Mouse (Mus musculus): Measurements from ENCODE around the gene Gm4303. TPM values are rescaled to one million over a fixed set of nuclear protein-coding genes. Genes with fewer than 3 reads are reported as not detected.

Gm4303 gene
- polyA plus RNA-seq, 1 experiment from 2014 or later: not detected

Other genes with a start within 250 kb of the Gm4303 start
- gene Gm4301, start 10.3 kb upstream of the Gm4303 start, polyA plus RNA-seq (2015; fragmentation: Nextera tagmentation; extraction: Ambion mirVana): not detected in 2 replicates
- gene Gm4302, start 5.1 kb upstream of the Gm4303 start, polyA plus RNA-seq (2015; fragmentation: Nextera tagmentation; extraction: Ambion mirVana): not detected in 2 replicates
- not detected in 2 replicates for gene Gm4305, start 5.1 kb downstream of the Gm4303 start, polyA plus RNA-seq (2015; fragmentation: Nextera tagmentation; extraction: Ambion mirVana)
- gene Gm4307, start 15.4 kb downstream of the Gm4303 start, polyA plus RNA-seq (2015; fragmentation: Nextera tagmentation; extraction: Ambion mirVana): not detected in 2 replicates
- not detected in 2 replicates for gene Gm4312, start 36.6 kb downstream of the Gm4303 start, polyA plus RNA-seq (2015; fragmentation: Nextera tagmentation; extraction: Ambion mirVana)
- gene Tmtc3, start 141.4 kb downstream of the Gm4303 start, polyA plus RNA-seq (2015; fragmentation: Nextera tagmentation; extraction: Ambion mirVana): 7.6 TPM in 2 replicates
- 2.0 and 2.1 TPM in 2 replicates for gene Cep290, start 141.6 kb downstream of the Gm4303 start, polyA plus RNA-seq (2015; fragmentation: Nextera tagmentation; extraction: Ambion mirVana)
- gene 4930430F08Rik, start 244.5 kb downstream of the Gm4303 start, polyA plus RNA-seq (2015; fragmentation: Nextera tagmentation; extraction: Ambion mirVana): 5.8 and 6.6 TPM in 2 replicates
- gene 1700017N19Rik, start 244.5 kb downstream of the Gm4303 start, polyA plus RNA-seq (2015; fragmentation: Nextera tagmentation; extraction: Ambion mirVana): not detected in 2 replicates